Mouse (Mus musculus) E14TG2a.4 (cell line): ENCODE data around the gene Klhl25.

Experiments
- CTCF ChIP-seq: conservative IDR thresholded peaks from 2 replicates; pipeline ENCODE4 v1.5.1; 2014; ENCODE audit warnings: low read length
- NANOG ChIP-seq: IDR thresholded peaks from 2 replicates; pipeline ENCODE4 v1.6.1; 2014; ENCODE audit warnings: borderline replicate concordance, low read length, mixed read lengths
- POU5F1 ChIP-seq: IDR thresholded peaks from 2 replicates; pipeline ENCODE4 v1.6.1; 2014; ENCODE audit warnings: low read length, borderline replicate concordance

GRCm38 (mm10) chr7:75870551-75870950 lies 22.4 kb downstream of the Klhl25 start:
- no peak for TF ChIP-seq CTCF
- TF ChIP-seq POU5F1: peak; percentile 80; the same call in 1 of the 2 replicates
- TF ChIP-seq NANOG: no peak
